Mouse (Mus musculus) adipocyte (in vitro differentiated cells): ENCODE measurements around the gene Ror1.

Experiments used
- DNase-seq: peaks from one replicate; pipeline ENCODE4 v3.0.0-alpha.2; 2016; ENCODE audit warnings: low spot score

Ror1 gene

GRCm38 (mm10) chr4:100315066-100315465, 219.5 kb downstream of the Ror1 start:
- DNase-seq: peak; percentile 77

GRCm38 (mm10) chr4:100321758-100322157, 226.2 kb downstream of the Ror1 start:
- peak; percentile 52 for DNase-seq

- DNase-seq: no peak
Observed at GRCm38 (mm10) chr4:100324719-100325515, 229.3 kb downstream of the Ror1 start.

- no peak for DNase-seq
Observed at GRCm38 (mm10) chr4:100328361-100328970, 232.9 kb downstream of the Ror1 start.

- DNase-seq: no peak
Observed at GRCm38 (mm10) chr4:100335168-100335567, 239.6 kb downstream of the Ror1 start.

GRCm38 (mm10) chr4:100347791-100348190, 252.2 kb downstream of the Ror1 start:
- DNase-seq: no peak

- DNase-seq: no peak
Observed at GRCm38 (mm10) chr4:100350106-100350795, 254.7 kb downstream of the Ror1 start.

GRCm38 (mm10) chr4:100351797-100352290, 256.3 kb downstream of the Ror1 start:
- peak; percentile 61 for DNase-seq

- peak; percentile 46 for DNase-seq
Observed at GRCm38 (mm10) chr4:100355566-100355965, 260.0 kb downstream of the Ror1 start.

GRCm38 (mm10) chr4:100357881-100358589, 262.4 kb downstream of the Ror1 start:
- DNase-seq: no peak

- no peak for DNase-seq
Observed at GRCm38 (mm10) chr4:100363666-100364065, 268.1 kb downstream of the Ror1 start.

GRCm38 (mm10) chr4:100368691-100369090, 273.1 kb downstream of the Ror1 start:
- DNase-seq: peak; percentile 18

GRCm38 (mm10) chr4:100369541-100370174, 274.1 kb downstream of the Ror1 start:
- no peak for DNase-seq

- no peak for DNase-seq
Observed at GRCm38 (mm10) chr4:100372806-100373205, 277.2 kb downstream of the Ror1 start.

- no peak for DNase-seq
Observed at GRCm38 (mm10) chr4:100373780-100374179, 278.2 kb downstream of the Ror1 start.

- DNase-seq: no peak
Observed at GRCm38 (mm10) chr4:100375286-100375685, 279.7 kb downstream of the Ror1 start.

- no peak for DNase-seq
Observed at GRCm38 (mm10) chr4:100376163-100376562, 280.6 kb downstream of the Ror1 start.

GRCm38 (mm10) chr4:100377231-100377630, 281.6 kb downstream of the Ror1 start:
- no peak for DNase-seq

- no peak for DNase-seq
Observed at GRCm38 (mm10) chr4:100377996-100378395, 282.4 kb downstream of the Ror1 start.

GRCm38 (mm10) chr4:100381760-100382159, 286.2 kb downstream of the Ror1 start:
- DNase-seq: no peak

GRCm38 (mm10) chr4:100386272-100386988, 290.8 kb downstream of the Ror1 start:
- no peak for DNase-seq
